Mouse (Mus musculus) c-Kit-positive CD71-positive TER-119-positive erythroid progenitor cells, embryonic 14.5 days (primary cell): ENCODE results near the gene Cdr2.
A peak's percentile ranks its signal among the peaks of the same experiment; 100 is the strongest.
"Not testable (repeated sequence)": the region's sequence is repeated elsewhere in the genome, so short reads cannot be mapped to it uniquely, and the experiment has no call there.

Experiments used
- DNase-seq: peaks from one replicate; pipeline ENCODE4 v3.0.0-alpha.2; 2013; ENCODE audit warnings: low spot score

Gene Cdr2

DNA sequence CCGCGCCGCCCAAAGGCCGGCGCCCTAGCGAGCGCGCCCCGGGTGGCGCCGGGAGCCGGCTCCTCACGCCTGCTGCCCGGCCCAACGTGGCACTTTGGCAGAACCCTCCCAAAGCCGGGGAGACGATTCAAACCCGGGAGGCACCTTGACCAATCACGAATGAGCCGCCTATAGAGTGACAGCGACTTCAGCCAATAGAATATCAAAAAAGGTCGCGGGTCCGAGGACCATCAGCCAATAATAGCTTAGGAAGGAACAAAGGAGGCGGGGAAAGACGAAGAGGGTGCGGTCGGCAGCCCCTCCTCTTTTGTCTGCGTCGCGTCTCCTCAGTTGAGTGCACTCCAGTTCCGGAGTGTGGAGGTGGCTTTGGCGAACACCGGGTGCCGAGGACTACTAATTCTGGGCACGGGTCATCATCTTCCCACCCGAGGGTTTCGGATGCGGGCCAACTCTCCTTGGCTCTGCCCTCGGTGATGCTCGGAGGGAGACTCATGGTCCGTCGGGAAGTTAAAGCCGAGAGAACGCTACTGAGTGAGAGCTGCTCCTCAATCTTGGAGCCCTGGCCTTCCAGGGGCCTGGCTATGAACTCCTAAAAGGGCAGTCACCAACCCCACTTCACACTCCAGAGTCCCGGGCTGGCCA lies at the start of gene Cdr2, which contains the start of gene Mfsd13b:
Gene Cdr2, minus strand, starts transcription at position 113 of the 642 bp plus-strand sequence.
Gene Mfsd13b, plus strand, starts transcription at position 310 of the 642 bp plus-strand sequence.
- DNase-seq = peak; percentile 100

- not testable (repeated sequence) for DNase-seq
Measured at GRCm38 (mm10) chr7:121029947-121030346, 47.8 kb upstream of the Cdr2 start.

GRCm38 (mm10) chr7:121026300-121026699 lies 44.2 kb upstream of the Cdr2 start:
- DNase-seq = no peak

DNA sequence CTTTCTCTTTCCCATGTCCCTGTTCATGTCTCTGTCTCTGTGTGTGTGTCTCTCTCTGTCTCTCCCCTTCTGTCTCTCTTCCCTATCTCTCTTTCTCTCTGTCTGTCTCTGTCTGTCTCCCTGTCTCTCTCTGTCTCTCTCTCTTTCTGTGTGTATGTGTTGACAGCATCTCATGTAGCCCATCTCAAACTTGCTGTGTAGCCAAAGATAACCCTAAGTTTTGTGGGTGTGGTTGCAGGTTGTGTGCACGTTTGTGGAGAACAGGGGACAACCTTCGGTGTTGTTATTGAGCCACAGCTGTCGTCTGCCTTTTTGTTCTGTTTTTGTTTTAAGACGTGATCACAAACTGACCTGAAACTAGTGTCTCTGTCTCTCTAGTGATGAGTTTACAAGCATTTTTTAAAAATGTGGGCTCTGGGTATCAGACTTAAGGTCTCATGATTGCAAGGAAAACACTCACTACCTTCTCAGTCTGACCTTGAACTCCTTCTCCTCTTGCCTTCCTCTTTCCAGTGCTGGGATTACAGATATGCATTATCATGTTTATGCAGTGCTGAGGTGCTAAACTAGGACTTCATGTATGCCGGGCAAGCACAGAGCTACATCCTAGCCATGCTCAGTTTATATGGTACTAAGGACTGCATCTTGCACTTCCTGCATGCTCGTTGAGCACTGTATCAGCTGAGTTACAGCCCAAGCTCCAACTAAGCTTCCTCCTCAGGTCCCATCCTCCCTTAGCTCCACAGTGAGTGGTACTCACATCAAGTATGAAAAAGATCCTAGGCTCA lies 43.3 kb upstream of the Cdr2 start:
- no peak for DNase-seq

- DNase-seq = no peak
Measured at GRCm38 (mm10) chr7:121020277-121020676, 38.2 kb upstream of the Cdr2 start.

DNA sequence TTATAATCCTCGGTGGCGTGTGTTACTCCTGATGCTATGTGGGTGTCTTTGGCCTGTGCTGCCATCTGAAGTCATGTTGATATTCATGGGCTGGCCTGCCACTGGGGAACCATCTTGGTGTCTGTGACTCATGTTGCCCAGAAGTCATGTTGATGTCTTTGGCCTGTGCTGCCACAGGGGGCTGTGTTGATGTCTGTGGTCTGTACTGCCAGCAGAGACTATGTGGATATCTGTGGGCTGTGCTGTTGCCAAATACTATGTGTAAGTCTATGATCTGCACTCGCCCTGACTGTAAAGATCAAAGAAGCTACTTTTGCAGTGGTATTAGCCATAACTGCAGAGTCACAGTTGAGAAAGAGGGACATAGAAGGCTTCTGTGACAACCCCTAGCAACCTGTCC lies 36.7 kb upstream of the Cdr2 start:
- no peak for DNase-seq

GRCm38 (mm10) chr7:121014486-121014885 lies 32.4 kb upstream of the Cdr2 start:
- DNase-seq = no peak

DNA sequence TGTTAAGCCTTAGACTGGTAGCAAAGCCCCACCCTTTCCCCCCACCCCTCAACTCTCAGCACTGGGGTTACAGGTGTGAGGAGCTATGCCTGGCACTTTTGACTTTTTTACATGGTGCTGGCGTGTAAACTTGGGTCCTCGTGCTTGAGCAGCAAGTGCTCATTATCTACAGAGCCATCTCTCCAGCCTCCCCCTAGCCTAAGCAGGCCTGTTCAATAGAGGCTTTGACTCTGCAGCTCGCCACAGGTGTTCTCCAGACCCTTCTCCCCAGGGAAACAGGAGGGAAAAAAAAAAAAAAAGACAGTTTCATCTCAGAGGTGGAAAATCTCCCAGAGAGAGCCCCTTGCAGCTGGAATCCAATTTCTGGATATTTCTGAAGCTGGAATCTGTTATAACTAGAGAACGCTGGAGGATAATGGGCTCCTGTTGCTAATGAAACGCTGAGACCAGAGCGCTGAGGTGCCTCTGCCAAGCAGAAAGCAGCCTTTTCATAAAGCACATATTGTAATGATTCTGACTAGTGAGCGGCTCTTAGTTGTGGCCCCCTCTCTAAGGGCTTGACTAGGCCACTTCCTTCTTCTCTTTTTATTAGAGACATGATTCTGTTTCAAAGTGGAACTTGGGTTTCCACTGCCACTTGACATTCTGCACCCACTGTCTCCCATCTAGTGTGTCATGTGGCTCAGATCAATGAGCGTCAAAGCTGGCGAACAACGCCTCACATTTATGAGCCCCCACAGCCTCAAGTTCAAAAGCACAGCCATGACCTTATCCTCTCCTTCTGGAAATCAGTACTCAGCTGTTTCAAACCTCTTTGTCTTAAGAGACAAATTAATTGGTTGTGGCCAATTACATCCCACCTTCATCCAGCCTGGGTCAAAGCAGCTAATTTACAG lies 29.9 kb upstream of the Cdr2 start:
- DNase-seq = no peak

- DNase-seq = no peak
Measured at GRCm38 (mm10) chr7:121003793-121004418, 21.8 kb upstream of the Cdr2 start.

- no peak for DNase-seq
Measured at GRCm38 (mm10) chr7:121002407-121002928, 20.4 kb upstream of the Cdr2 start.

DNA sequence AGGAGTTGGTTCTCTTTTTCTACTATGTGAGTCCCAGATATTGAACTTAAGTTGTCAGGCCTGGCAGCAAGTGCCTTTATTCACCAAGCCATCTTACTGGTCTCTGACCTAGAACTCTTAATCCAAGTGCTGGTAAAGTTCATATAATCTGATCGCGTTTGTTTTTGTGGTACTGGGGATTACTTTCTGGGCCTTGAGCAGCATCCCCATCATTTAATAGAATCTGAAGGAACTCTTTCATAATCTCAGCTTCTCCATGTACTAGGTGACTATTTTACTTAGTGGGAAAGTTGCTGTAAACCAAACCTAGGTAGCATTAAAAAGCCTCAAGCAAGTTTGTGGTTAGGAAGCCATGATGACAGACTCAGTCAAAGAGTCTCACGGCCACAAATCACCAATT lies 19.8 kb upstream of the Cdr2 start:
- DNase-seq = no peak

DNA sequence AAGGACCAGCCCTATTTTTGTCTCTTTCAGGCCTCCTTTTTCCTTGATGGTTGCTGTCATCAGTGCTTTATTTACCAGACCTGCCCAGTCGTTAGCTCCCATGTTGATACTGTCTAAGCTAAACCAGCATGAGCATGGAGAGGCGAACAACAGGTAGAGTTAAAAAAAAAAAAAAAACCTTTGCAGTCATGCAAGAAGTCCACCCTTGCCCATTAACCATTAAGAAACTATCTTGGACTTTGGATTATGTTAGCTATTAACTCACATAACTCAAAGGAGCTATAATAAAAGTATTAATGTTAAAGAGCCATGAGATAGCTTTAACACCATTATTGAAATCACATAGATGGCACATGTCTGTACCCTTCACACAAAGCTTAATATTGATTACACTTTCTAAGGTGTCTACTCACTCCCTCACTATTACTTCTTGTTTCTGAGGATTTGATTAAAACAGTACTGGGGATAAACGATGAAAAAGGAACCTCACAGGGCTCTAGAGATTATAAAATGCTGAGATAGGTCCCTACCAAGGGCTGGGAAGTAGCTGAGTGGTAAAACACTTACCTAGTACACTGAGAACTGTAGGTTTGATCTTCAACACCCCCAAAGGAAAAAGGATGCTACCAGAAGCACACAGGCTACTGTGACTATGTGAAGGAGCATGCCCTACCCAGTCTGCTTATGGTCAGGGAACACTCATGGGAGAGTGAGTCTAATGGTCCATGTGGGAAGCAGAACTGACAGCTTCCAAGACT lies 18.1 kb upstream of the Cdr2 start:
- DNase-seq = no peak

DNA sequence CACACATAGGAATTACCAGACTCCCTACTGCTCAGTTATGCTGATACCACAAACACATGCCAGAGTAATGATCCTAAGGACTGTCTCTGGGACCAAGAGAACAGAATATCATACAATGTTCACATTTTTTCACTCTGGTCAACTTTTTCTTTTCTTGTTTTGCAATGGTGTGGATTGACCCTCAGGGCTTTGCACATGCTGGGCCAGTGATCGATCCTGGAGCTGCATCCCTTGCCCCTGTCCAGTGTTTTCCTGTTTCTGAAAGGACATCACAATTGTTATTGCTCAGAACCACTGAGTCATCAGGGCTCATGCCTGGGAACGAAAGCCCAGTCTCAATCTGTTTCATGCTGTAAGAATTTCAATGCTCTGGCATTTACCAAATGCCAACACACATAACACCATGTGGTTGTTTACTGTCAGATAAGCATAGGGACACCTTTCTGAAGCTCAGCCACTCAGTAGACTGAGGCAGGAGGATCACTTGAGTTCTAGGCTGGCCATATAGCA lies 17.0 kb upstream of the Cdr2 start:
- DNase-seq = no peak

GRCm38 (mm10) chr7:120991191-120991590 lies 9.1 kb upstream of the Cdr2 start:
- DNase-seq = no peak

DNA sequence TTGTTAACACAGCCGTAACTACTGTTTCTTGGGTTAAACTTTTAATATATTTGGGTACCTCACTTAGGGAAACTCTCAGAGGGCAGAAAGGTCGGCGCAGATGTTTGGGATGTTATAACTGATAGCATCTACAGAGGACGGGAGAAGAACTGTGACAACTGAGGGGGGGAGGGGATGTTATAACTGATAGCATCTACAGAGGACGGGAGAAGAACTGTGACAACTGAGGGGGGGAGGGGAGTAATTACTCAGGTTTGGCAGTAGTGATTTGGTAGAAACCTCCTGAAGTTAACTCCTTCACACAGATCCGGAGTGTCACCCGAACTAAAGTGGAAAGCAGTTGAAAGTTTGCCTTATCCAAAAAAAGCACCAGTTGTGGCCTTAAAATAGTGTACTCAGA lies 856 bp upstream of the Cdr2 start:
- no peak for DNase-seq

DNA sequence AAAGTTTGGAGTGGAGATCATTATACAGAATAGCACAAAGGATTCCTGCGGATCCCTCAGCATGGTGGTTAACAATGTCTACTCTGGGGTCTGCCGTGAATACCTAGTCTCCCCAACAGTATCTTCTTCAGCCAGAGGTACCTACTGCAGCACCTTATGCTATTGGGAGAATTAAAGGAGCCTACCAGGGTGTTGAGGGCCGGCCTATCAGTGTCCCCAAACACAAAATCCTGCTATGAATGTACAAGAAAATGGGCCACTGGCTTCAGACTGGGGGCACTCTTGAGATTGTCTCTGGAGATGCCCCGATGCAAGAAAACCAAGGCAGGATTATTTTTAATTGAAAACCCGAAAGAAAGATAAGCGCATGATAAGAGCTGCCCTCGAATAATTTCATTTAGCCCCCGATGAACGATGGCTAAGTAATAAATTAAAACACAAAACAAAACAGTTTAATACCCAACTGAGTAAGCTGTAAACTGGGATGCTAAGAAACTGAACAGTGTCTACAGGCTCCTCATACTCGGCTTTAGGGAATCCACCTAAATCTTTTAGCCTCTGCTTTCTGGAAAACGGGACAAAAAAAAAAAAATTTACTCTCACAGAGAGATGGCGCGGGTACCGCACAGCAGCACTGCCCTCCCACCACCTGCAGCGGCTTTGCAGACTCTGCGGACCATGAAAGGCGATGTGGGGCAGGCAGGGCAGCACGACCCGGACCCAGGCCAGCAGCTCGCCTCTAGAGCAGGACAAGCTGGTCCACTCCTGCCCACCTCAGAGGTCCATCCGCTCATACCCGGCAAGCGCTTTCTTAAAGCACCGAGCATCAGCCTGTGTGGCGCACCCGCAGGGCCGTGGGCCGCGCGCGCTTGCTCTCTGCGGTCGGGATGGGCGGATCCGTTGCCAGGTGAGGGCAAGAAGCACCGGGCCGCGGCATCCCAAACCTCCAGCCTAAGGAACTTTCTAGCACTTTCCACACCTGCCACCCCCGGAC lies 884 bp downstream of the Cdr2 start:
- DNase-seq = peak; percentile 57

DNA sequence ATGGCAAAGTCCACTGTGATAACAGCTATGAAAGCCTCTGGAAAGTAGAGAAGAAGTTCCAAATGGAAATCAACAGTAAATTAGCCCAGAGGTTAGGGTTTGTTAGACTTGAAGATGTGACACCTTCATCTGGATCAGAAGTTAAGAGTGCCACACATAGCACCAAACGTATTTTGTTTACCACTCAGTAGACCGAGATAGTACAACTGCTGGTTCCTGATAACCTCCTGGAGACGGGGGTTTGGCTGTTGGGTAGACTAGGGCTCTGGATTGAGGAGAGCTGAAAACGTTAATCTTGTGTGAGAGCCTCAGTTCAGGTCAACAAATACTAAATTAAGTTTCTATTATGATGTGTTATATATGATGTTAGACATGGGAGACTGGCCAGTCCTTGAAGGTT lies 2.1 kb downstream of the Cdr2 start:
- DNase-seq = peak; percentile 85

DNA sequence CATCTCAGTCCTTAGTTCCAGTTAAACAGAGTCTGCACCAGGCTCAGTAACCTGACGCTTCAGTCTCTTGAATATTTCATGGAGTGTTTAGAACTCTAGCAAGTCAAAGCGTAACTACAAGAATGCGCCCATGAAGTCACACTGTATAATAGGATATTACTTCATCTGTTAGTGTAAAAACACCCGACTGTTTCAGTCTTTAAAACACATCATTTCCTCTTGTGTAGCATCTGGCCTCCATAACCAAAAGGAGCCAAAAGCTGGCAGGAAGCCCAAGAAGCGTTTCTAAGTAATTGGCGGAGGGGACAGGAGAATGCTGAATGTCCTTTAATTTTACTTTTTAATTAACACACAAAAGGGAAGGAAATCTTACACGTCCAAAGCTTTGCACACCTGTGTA lies 5.0 kb downstream of the Cdr2 start:
- no peak for DNase-seq

DNA sequence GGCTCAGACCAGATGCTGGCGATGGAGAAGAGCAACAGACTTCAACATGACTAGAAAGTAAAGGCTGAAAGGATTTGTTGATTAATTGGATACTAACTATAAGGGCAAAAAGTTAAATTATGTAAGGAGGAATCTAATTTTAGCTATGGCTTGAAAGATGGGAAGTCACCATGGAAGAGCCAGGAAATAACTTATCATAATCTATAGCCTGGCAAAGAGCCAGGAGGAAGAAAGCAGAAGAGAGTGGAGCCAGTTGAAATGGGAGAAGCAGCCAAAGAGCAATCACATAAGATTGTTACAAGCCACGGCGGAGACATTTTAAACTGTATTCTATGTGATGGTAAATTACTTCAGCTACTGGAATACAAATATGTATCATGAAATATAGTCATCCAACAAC lies 8.1 kb downstream of the Cdr2 start:
- no peak for DNase-seq

GRCm38 (mm10) chr7:120972471-120972870 lies 9.6 kb downstream of the Cdr2 start:
- DNase-seq = not testable (repeated sequence)
